Mouse (Mus musculus): ENCODE results near the gene Ehd4.
A peak's percentile ranks its signal among the peaks of the same experiment; 100 is the strongest.

Ehd4 gene

GRCm38 (mm10) chr2:120154361-120154894, at the start of gene Ehd4:
TSS of gene Ehd4 (minus strand) at chr2:120154606.
- peak; percentile 100 for DNase-seq

- DNase-seq: peak in 1 of 2 experiments; percentile 22
Measured at GRCm38 (mm10) chr2:120203742-120204141, 49.3 kb upstream of the Ehd4 start.

GRCm38 (mm10) chr2:120200077-120200476, 45.7 kb upstream of the Ehd4 start:
- DNase-seq: peak; percentile 62 to 70

- DNase-seq: no peak
Measured at GRCm38 (mm10) chr2:120188174-120188573, 33.8 kb upstream of the Ehd4 start.

- DNase-seq: peak in 1 of 2 experiments; percentile 49
Measured at GRCm38 (mm10) chr2:120187583-120187982, 33.2 kb upstream of the Ehd4 start.

- DNase-seq: peak; percentile 42 to 50
Measured at GRCm38 (mm10) chr2:120185527-120186276, 31.3 kb upstream of the Ehd4 start.

GRCm38 (mm10) chr2:120178936-120179335, 24.5 kb upstream of the Ehd4 start:
- DNase-seq: no peak

GRCm38 (mm10) chr2:120173718-120174117, 19.3 kb upstream of the Ehd4 start:
- DNase-seq: peak; percentile 77 to 84

- DNase-seq: no peak
Measured at GRCm38 (mm10) chr2:120171362-120171761, 17.0 kb upstream of the Ehd4 start.

GRCm38 (mm10) chr2:120170726-120171125, 16.3 kb upstream of the Ehd4 start:
- peak; percentile 25 to 38 for DNase-seq

GRCm38 (mm10) chr2:120169382-120169781, 15.0 kb upstream of the Ehd4 start:
- DNase-seq: no peak

GRCm38 (mm10) chr2:120167763-120168162, 13.4 kb upstream of the Ehd4 start:
- DNase-seq: no peak

- DNase-seq: no peak
Measured at GRCm38 (mm10) chr2:120165474-120165873, 11.1 kb upstream of the Ehd4 start.

GRCm38 (mm10) chr2:120159434-120159833, 5.0 kb upstream of the Ehd4 start:
- DNase-seq: no peak

GRCm38 (mm10) chr2:120158846-120159245, 4.4 kb upstream of the Ehd4 start:
- DNase-seq: no peak

- no peak for DNase-seq
Measured at GRCm38 (mm10) chr2:120158016-120158415, 3.6 kb upstream of the Ehd4 start.

GRCm38 (mm10) chr2:120157606-120158005, 3.2 kb upstream of the Ehd4 start:
- no peak for DNase-seq

GRCm38 (mm10) chr2:120153586-120154360, 633 bp downstream of the Ehd4 start:
- no peak for DNase-seq

- no peak for DNase-seq
Measured at GRCm38 (mm10) chr2:120150571-120150970, 3.8 kb downstream of the Ehd4 start.

- no peak for DNase-seq
Measured at GRCm38 (mm10) chr2:120149634-120150033, 4.8 kb downstream of the Ehd4 start.

- no peak for DNase-seq
Measured at GRCm38 (mm10) chr2:120147999-120148398, 6.4 kb downstream of the Ehd4 start.

- DNase-seq: no peak
Measured at GRCm38 (mm10) chr2:120147364-120147763, 7.0 kb downstream of the Ehd4 start.

GRCm38 (mm10) chr2:120146543-120146942, 7.9 kb downstream of the Ehd4 start:
- no peak for DNase-seq

GRCm38 (mm10) chr2:120144390-120144789, 10.0 kb downstream of the Ehd4 start:
- DNase-seq: no peak
